Mouse (Mus musculus) CH12.LX (cell line): Measurements from ENCODE around the gene Gm20388.

Experiments
- CTCF ChIP-seq, 2 experiments: IDR thresholded peaks in 1 of 2; conservative IDR thresholded peaks in 1 of 2; 2 replicates each; pipeline ENCODE4 v1.5.1; 2011 to 2012; ENCODE audit warnings: low read depth in 2 of 2, low read length in 2 of 2, improper control_type of control experiment in 1 of 2, inconsistent platforms in 1 of 2, mild to moderate bottlenecking in 1 of 2, moderate library complexity in 1 of 2
- E2F4 ChIP-seq: IDR thresholded peaks from 2 replicates; pipeline ENCODE4 v1.6.1; 2011; ENCODE audit warnings: low read depth, low read length, improper control_type of control experiment; ENCODE audit not compliant: insufficient replicate concordance
- ETS1 ChIP-seq: conservative IDR thresholded peaks from 2 replicates; pipeline ENCODE4 v1.6.1; 2012; ENCODE audit warnings: low read depth, mild to moderate bottlenecking, inconsistent platforms, low read length, improper control_type of control experiment, moderate library complexity
- GABPA ChIP-seq: IDR thresholded peaks from 2 replicates; pipeline ENCODE4 v1.6.1; 2012; ENCODE audit warnings: low read depth, low read length, improper control_type of control experiment, inconsistent platforms; ENCODE audit not compliant: insufficient replicate concordance
- POLR2A ChIP-seq: IDR thresholded peaks from 2 replicates; pipeline ENCODE4 v1.6.1; 2011; ENCODE audit warnings: low read depth, mild to moderate bottlenecking, improper control_type of control experiment, low read length
- USF2 ChIP-seq: conservative IDR thresholded peaks from 2 replicates; pipeline ENCODE4 v1.6.1; 2011; ENCODE audit warnings: low read depth, low read length, improper control_type of control experiment

DNA sequence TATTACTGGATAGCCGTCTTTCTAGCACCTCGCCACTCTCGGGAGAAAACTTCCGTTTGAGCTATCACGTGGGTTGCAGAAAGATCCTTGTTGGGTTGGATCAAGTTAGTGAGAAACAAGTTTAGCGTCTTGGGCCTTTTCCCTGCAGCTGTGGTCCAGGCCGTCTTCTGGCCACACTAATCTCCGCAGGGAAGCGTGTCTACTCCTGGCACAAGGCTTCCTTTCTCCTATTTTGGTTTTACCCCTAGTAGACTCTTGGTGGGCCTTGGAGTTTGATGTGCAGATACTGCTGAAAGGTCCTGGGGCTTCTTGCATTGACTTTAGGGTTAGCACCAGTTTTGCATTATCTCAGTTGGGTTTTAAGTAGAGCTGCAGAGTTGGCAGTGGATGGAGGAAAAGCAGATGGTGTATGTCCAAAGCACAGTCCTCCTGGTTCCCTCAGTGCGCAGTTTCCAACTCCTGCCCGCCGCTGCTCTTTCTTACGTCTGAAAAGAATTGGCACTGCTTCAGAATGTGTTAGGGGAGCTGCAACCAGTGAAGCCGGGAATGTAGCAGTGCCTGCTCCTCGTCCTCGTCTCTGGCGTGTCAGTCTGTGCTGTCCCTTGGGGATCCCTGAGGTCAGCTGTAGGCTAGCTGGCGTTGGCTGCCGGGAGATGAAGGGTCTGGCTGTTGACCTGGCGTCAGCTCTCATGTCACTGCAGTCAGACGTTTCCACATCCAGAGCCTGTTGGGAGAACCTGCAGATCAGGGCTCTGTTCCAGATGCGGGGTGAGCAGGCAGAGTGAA lies 2107.6 kb downstream of the Gm20388 start:
- no peak for TF ChIP-seq E2F4
- TF ChIP-seq CTCF (conservative IDR thresholded peaks at IDR 0.05 in 1 of 2, IDR thresholded peaks at IDR 0.05 in 1 of 2; ENCODE audit: low read depth in 2 of 2, low read length in 2 of 2) = no peak
- TF ChIP-seq GABPA = no peak
- no peak for TF ChIP-seq ETS1
- TF ChIP-seq USF2 = no peak
- no peak for TF ChIP-seq POLR2A
